26 mouse cellular contexts compared by ENCODE assay signal in the genomic region with DNA sequence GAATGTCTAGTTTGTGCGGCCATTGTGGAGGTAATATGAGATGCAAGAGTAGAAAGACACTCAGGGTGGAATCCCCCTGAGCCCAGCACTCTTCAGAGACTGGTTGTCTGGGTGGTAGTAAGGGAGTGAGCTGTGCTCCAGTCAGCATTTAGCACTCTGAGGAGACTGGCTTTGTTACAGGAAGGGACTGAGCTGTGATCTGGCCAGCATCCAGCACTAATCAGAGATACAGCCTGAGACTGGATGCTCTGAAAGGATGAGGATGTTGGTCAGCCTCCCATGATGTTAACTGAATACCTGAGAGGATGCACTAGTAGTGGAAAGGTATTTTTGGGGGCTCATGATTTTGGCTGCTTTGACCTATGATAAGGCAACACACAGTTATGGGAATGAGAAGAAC.
"Had no signal": no experiment of that assay in that cellular context is flagged by ENCODE, and none has a peak within 500 bp of the region (broad histone marks: within the 10 kb centered on the region; RNA-seq: fewer than 3 reads in every experiment).

No protein-coding gene starts in this region.

- H3K27me3 ChIP-seq: heart, embryonic 13.5 days; hindbrain, embryonic 12.5 days; intestine, embryonic 15.5 days; limb, embryonic 12.5 days; liver, embryonic 13.5 days had no signal

- ATAC-seq: hindbrain, embryonic 16.5 days; inflammation-experienced regulatory T-cells, adult 6 months; intestine, embryonic 15.5 days; intestine, postnatal 0 days had no signal

- H3K9me3 ChIP-seq: heart, embryonic 13.5 days; hindbrain, embryonic 12.5 days; intestine, embryonic 15.5 days; limb, embryonic 10.5 days; limb, embryonic 12.5 days; liver, embryonic 13.5 days had no signal

- H3K36me3 ChIP-seq: heart, embryonic 13.5 days; hindbrain, embryonic 10.5 days; hindbrain, embryonic 12.5 days; intestine, embryonic 15.5 days; limb, embryonic 10.5 days; limb, embryonic 12.5 days; liver, embryonic 13.5 days had no signal

- H3K4me3 ChIP-seq: gastrocnemius, adult 2 months; heart, embryonic 13.5 days; hindbrain, embryonic 10.5 days; hindbrain, embryonic 12.5 days; intestine, embryonic 15.5 days; layer of hippocampus, adult 2 months; left cerebral cortex, adult 2 months; limb, embryonic 10.5 days; limb, embryonic 12.5 days; liver, embryonic 13.5 days had no signal

- H3K4me2 ChIP-seq: heart, embryonic 11.5 days; heart, embryonic 13.5 days; hindbrain, embryonic 12.5 days; hindbrain, embryonic 14.5 days; intestine, embryonic 15.5 days; limb, embryonic 12.5 days; liver, embryonic 11.5 days; liver, embryonic 13.5 days had no signal

- H3K9ac ChIP-seq: heart, embryonic 13.5 days; hindbrain, embryonic 12.5 days; hindbrain, embryonic 14.5 days; intestine, embryonic 15.5 days; limb, embryonic 12.5 days; liver, embryonic 13.5 days had no signal

- H3K27ac ChIP-seq: gastrocnemius, adult 2 months; heart, embryonic 13.5 days; hindbrain, embryonic 10.5 days; hindbrain, embryonic 12.5 days; hindbrain, embryonic 14.5 days; intestine, embryonic 15.5 days; layer of hippocampus, adult 2 months; left cerebral cortex, adult 2 months; limb, embryonic 10.5 days; limb, embryonic 12.5 days; liver, embryonic 13.5 days had no signal

- H3K4me1 ChIP-seq: heart, embryonic 13.5 days; intestine, embryonic 15.5 days; limb, embryonic 12.5 days; liver, embryonic 13.5 days had no signal

- DNase-seq: gastrocnemius, adult 2 months; gastrocnemius, postnatal 10 days; gastrocnemius, postnatal 25 days; heart, adult 18-20 months; heart, postnatal 10 days; heart, postnatal 4 days; kidney, adult 18-20 months; kidney, adult 8-10 months; kidney, postnatal 14 days; kidney, postnatal 4 days; liver; liver, embryonic 13.5 days had no signal
